Mouse (Mus musculus) intestine, embryonic 15.5 days (tissue): ENCODE results near the gene Rnf8. TPM values are rescaled to one million over a fixed set of nuclear protein-coding genes. Genes with fewer than 3 reads are reported as not detected.

Experiments used
- ATAC-seq: fragments of 200-750 bp; cut with Nextera tagmentation; 2 replicates; pipeline ENCODE4 v1.8.0; 2017; ENCODE audit warnings: moderate TSS enrichment, moderate library complexity
- H3K27ac ChIP-seq: fragments of 300-500 bp; sonication (generic); 2 replicates; pipeline ENCODE4 v1.5.1; 2015; ENCODE audit warnings: mild to moderate bottlenecking, inconsistent platforms
- H3K27me3 ChIP-seq: fragments of 300-500 bp; sonication (generic); replicated peaks from 2 replicates; pipeline ENCODE4 v1.6.1; 2015; ENCODE audit warnings: inconsistent platforms
- H3K36me3 ChIP-seq: fragments of 300-500 bp; sonication (generic); 2 replicates; pipeline ENCODE4 v1.6.1; 2015; ENCODE audit warnings: inconsistent platforms
- H3K4me1 ChIP-seq: fragments of 300-500 bp; sonication (generic); replicated peaks from 2 replicates; pipeline ENCODE4 v1.6.1; 2015; ENCODE audit warnings: inconsistent platforms
- H3K4me2 ChIP-seq: fragments of 300-500 bp; sonication (generic); replicated peaks from 2 replicates; pipeline ENCODE4 v1.6.1; 2015; ENCODE audit warnings: mild to moderate bottlenecking, inconsistent platforms
- H3K4me3 ChIP-seq: fragments of 300-500 bp; sonication (generic); replicated peaks from 2 replicates; pipeline ENCODE4 v1.5.1; 2015; ENCODE audit warnings: inconsistent platforms
- H3K9ac ChIP-seq: fragments of 300-500 bp; sonication (generic); 2 replicates; pipeline ENCODE4 v1.6.1; 2015; ENCODE audit warnings: inconsistent platforms
- H3K9me3 ChIP-seq: fragments of 300-500 bp; sonication (generic); 2 replicates; pipeline ENCODE4 v1.6.1; 2016; ENCODE audit warnings: inconsistent platforms
- WGBS: fragments of 180-500 bp; shearing (Covaris S2); methylation state at CpG from one replicate; pipeline ENCODE4 v1.1.7; 2015; 5-methylcytosine and 5-hydroxymethylcytosine counted together
- polyA plus RNA-seq: library from polyadenylated mRNA; unstranded; fragments of >200 nt; fragmentation: Nextera tagmentation; extraction: Ambion mirVana; gene quantifications from 2 replicates; pipeline ENCODE4 v1.2.1, GENCODE M21; 2015

Gene Rnf8
- polyA plus RNA-seq, 1 experiment from 2014 or later = 62.8 TPM

DNA sequence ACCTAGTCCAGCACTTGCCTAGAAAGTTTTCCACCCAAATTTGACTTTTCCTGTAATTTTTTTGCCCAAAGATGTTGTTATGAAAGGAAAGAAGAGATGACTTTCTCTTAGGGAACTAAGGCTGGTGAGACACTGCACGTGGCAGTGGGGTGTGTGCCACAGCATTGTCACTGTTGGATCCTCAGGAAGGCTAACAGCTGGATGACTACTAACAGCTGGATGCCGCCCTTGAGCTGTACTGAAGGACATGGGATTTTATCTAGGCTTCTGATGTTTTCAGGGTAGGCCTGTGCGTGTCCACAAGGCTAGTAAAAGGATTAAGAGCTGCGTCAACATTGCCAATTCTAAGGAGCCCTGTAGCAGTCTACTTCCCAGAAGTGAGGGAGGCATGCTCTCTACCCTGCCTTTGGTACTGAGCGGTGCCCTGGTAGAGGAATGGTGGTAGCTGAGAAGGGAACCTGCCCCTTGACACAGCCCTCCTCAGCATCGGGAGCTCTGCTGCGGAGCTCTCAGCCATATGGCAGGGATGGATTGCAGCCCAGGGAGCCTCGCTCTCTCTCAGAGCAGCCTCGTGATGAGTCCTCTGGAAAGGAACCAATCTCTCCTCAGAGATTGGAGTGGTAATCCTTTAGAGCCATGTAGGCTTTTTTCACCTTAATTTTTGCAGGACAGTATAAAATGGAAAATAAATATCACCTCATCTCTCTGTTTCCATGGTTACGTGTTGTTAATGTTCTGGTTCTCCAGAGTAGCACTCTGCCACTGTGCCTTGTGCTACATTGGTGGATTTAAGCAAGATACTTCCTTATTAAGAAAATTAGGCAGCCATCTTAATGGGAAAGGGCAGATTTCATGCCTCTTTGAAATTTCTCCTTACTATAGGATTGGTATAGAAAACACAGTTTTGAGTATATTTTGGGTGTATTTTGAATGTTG lies 53.7 kb downstream of the Rnf8 start:
- Histone ChIP-seq H3K9ac (no peak overlapping the region), H3K4me3 (no peak overlapping the region), H3K27me3 (no peaks in the 10 kb centered on the region), H3K9me3 (no peaks in the 10 kb centered on the region), H3K36me3 (peaks cover 14% of the 10 kb centered on the region), H3K4me1 (no peaks in the 10 kb centered on the region), H3K4me2 (no peak overlapping the region), H3K27ac (no peak overlapping the region)
- WGBS = 77% methylated on average over 10 of the region's 10 CpGs
- no peak for ATAC-seq

GRCm38 (mm10) chr17:29669030-29669429 lies 54.4 kb downstream of the Rnf8 start:
- no peaks in the 10 kb centered on the region for H3K27me3 ChIP-seq
- H3K27ac ChIP-seq = no peak overlapping the region
- no peak overlapping the region for H3K4me2 ChIP-seq
- 91% methylated on average over 4 of the region's 4 CpGs for WGBS
- no peak overlapping the region for H3K4me3 ChIP-seq
- H3K36me3 ChIP-seq = peaks cover 16% of the 10 kb centered on the region
- H3K9ac ChIP-seq = no peak overlapping the region
- ATAC-seq = no peak
- H3K9me3 ChIP-seq = no peaks in the 10 kb centered on the region
- no peaks in the 10 kb centered on the region for H3K4me1 ChIP-seq

DNA sequence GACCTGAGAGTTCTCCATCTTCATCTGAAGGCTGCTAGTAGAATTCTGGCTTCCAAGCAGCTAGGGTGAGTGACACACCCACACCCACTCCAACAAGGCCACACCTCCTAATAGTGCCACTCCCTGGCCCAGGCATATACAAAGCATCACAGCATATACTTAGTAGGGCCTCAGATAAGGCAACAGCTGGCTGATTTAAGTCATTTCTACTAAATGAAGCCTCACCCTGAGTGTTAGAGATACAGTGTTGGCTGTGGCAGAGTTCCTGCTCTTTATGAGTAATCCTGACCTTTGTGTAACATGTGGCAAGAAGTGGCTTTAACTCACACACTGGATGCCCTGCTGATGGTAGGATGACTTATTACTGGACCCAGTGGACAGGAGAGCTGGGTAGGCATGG lies 55.3 kb downstream of the Rnf8 start:
- peak; percentile 76 for ATAC-seq
- no peak overlapping the region for H3K9ac ChIP-seq
- H3K36me3 ChIP-seq = peaks cover 16% of the 10 kb centered on the region
- no peaks in the 10 kb centered on the region for H3K9me3 ChIP-seq
- H3K4me3 ChIP-seq = no peak overlapping the region
- H3K27ac ChIP-seq = no peak overlapping the region
- H3K4me1 ChIP-seq = no peaks in the 10 kb centered on the region
- H3K4me2 ChIP-seq = no peak overlapping the region
- no peaks in the 10 kb centered on the region for H3K27me3 ChIP-seq

GRCm38 (mm10) chr17:29671021-29671420 lies 56.4 kb downstream of the Rnf8 start:
- no peak for ATAC-seq
- H3K27ac ChIP-seq = no peak overlapping the region
- no peaks in the 10 kb centered on the region for H3K4me1 ChIP-seq
- H3K36me3 ChIP-seq = peaks cover 24% of the 10 kb centered on the region
- H3K4me2 ChIP-seq = no peak overlapping the region
- 90% methylated on average over 2 of the region's 2 CpGs for WGBS
- H3K27me3 ChIP-seq = no peaks in the 10 kb centered on the region
- no peak overlapping the region for H3K4me3 ChIP-seq
- no peak overlapping the region for H3K9ac ChIP-seq
- H3K9me3 ChIP-seq = no peaks in the 10 kb centered on the region

GRCm38 (mm10) chr17:29673325-29673724 lies 58.7 kb downstream of the Rnf8 start:
- Histone ChIP-seq H3K9me3 (no peaks in the 10 kb centered on the region), H3K4me2 (no peak overlapping the region), H3K9ac (no peak overlapping the region), H3K4me1 (no peaks in the 10 kb centered on the region), H3K27me3 (no peaks in the 10 kb centered on the region), H3K36me3 (peaks cover 36% of the 10 kb centered on the region), H3K4me3 (no peak overlapping the region), H3K27ac (no peak overlapping the region)
- 84% methylated on average over 4 of the region's 4 CpGs for WGBS
- ATAC-seq = no peak

DNA sequence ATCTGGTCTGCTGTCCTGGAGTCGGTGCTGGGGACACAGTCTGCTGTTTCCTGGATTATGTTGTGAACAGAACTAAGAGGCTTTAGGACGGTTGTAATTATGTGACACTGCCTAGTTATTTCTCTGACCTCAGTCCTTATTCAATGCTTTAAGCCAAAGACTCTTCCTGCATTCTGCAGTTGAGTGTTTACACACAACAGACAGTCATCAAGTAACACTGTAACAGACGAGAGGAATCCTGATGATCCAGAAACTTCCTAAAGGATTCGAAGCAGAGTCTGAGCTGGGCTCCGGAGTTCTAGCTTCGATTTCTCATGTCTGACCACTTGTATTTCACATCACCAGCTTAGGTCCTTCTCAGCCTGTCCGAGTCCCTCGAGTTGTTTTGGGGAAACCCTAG lies 63.9 kb downstream of the Rnf8 start:
- Histone ChIP-seq H3K9me3 (no peaks in the 10 kb centered on the region), H3K4me1 (no peaks in the 10 kb centered on the region), H3K36me3 (peaks cover 47% of the 10 kb centered on the region), H3K9ac (no peak overlapping the region), H3K27me3 (no peaks in the 10 kb centered on the region), H3K4me3 (no peak overlapping the region), H3K4me2 (no peak overlapping the region), H3K27ac (no peak overlapping the region)
- 88% methylated on average over 8 of the region's 8 CpGs for WGBS
- no peak for ATAC-seq

- Histone ChIP-seq H3K36me3 (peaks cover 51% of the 10 kb centered on the region), H3K27me3 (no peaks in the 10 kb centered on the region), H3K27ac (no peak overlapping the region), H3K4me3 (no peak overlapping the region), H3K9me3 (no peaks in the 10 kb centered on the region), H3K9ac (no peak overlapping the region), H3K4me1 (no peaks in the 10 kb centered on the region), H3K4me2 (no peak overlapping the region)
- ATAC-seq = no peak
- 82% methylated on average over 6 of the region's 6 CpGs for WGBS
These were observed 64.6 kb downstream of the Rnf8 start for GRCm38 (mm10) chr17:29679038-29679767.

GRCm38 (mm10) chr17:29680174-29680573 lies 65.6 kb downstream of the Rnf8 start:
- Histone ChIP-seq H3K27me3 (no peaks in the 10 kb centered on the region), H3K4me1 (no peaks in the 10 kb centered on the region), H3K4me3 (no peak overlapping the region), H3K9ac (no peak overlapping the region), H3K9me3 (no peaks in the 10 kb centered on the region), H3K4me2 (no peak overlapping the region), H3K27ac (peak overlapping the region; percentile 32; the same call in 1 of the 2 replicates), H3K36me3 (peaks cover 45% of the 10 kb centered on the region)
- peak; percentile 41 for ATAC-seq
- WGBS = 58% methylated on average over 2 of the region's 2 CpGs

DNA sequence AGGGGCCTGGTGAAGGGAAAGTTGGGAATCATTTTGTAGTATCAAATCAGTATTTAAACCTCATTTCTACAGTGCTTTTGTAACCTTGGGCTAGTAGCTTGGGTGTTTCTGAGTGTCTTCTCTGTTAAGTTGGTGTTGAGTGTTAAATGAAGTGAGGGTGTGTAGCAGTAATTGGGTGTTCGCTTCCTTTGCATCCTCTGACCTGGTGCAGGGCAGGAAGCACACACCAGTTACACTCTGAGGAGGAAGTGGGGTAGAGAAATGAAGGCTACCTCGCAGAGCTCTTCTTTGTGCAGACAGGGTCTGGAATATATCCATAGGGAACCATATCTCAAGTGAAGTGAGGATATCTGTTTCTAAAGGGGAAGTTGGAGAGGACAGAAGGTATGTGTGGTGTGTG lies 66.3 kb downstream of the Rnf8 start:
- H3K27me3 ChIP-seq = no peaks in the 10 kb centered on the region
- H3K9me3 ChIP-seq = no peaks in the 10 kb centered on the region
- no peak overlapping the region for H3K4me3 ChIP-seq
- no peak for ATAC-seq
- WGBS = 85% methylated on average over 2 of the region's 2 CpGs
- H3K36me3 ChIP-seq = peaks cover 44% of the 10 kb centered on the region
- H3K27ac ChIP-seq = peak overlapping the region; percentile 32; the same call in 1 of the 2 replicates
- H3K9ac ChIP-seq = no peak overlapping the region
- H3K4me2 ChIP-seq = no peak overlapping the region
- H3K4me1 ChIP-seq = no peaks in the 10 kb centered on the region

DNA sequence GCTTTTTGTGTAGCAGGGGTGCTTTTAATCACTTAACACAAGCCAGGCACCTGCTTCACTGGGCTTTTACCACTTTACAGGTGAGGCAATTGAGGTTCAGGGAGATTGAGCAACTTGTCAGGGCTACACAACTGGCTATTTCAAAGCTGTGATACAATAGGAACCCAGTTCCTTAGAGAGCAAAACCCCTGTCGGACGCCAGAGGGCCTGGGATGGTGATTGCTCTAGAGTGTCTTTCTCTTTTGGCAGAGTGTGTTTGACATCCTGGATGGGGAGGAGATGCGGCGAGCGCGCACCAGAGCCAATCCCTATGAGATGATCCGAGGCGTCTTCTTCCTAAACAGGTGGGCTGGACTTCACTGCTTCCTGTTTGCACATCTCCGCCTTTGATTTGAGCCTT lies 67.1 kb downstream of the Rnf8 start:
- H3K36me3 ChIP-seq = peaks cover 41% of the 10 kb centered on the region
- 94% methylated on average over 9 of the region's 9 CpGs for WGBS

DNA sequence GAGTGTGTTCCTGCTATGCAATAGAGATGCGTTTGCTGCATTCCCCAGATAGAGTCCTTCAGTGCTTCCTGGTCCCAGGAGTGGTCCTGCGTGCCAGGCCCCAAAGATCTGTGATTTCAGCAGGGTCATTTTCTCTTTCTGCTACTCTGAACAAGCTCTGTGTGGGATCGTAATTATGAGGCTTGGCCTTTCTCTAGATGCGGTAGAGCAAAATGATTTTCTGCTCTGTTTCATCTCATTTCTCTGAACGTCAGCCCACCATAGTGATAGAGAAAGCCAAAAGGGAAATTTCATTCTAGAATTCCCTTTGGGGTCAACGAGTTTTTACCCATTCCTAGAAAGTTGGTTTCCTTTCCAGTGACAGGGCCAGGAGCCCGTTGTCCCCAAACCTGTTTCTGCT lies 67.7 kb downstream of the Rnf8 start:
- no peak for ATAC-seq
- no peaks in the 10 kb centered on the region for H3K9me3 ChIP-seq
- no peak overlapping the region for H3K9ac ChIP-seq
- H3K36me3 ChIP-seq = peaks cover 37% of the 10 kb centered on the region
- no peak overlapping the region for H3K4me3 ChIP-seq
- 91% methylated on average over 7 of the region's 7 CpGs for WGBS
- H3K4me1 ChIP-seq = no peaks in the 10 kb centered on the region
- H3K27ac ChIP-seq = no peak overlapping the region
- H3K4me2 ChIP-seq = no peak overlapping the region
- H3K27me3 ChIP-seq = no peaks in the 10 kb centered on the region

More for the DNA sequence above, 67.1 kb downstream of the Rnf8 start:
- no peak overlapping the region for H3K9ac ChIP-seq
- H3K4me2 ChIP-seq = no peak overlapping the region
- ATAC-seq = no peak
- H3K27ac ChIP-seq = no peak overlapping the region
- no peaks in the 10 kb centered on the region for H3K4me1 ChIP-seq
- H3K27me3 ChIP-seq = no peaks in the 10 kb centered on the region
- H3K4me3 ChIP-seq = no peak overlapping the region
- H3K9me3 ChIP-seq = no peaks in the 10 kb centered on the region

DNA sequence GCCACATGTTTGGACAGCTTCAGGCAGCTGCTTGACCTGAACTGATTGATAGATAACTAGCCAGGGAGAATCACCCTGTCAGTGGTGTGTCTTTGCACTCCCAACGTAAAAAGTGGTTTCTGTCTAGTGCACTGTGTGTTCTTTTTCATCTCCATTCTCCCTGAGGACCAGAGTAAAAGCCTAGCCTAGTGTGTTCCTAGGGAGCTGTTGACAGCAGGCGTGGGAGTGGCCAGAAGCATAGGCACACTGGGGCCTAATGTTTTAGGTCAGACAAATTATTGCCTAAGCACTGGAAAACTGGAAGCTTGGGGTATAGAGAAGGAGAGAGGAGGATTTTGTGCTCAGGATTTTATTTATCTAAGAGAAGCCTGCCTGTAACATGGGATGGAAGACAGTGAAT lies 68.5 kb downstream of the Rnf8 start:
- no peak overlapping the region for H3K9ac ChIP-seq
- H3K9me3 ChIP-seq = no peaks in the 10 kb centered on the region
- 77% methylated on average over 2 of the region's 2 CpGs for WGBS
- no peak for ATAC-seq
- H3K4me3 ChIP-seq = no peak overlapping the region
- no peak overlapping the region for H3K4me2 ChIP-seq
- H3K4me1 ChIP-seq = no peaks in the 10 kb centered on the region
- H3K27ac ChIP-seq = no peak overlapping the region
- peaks cover 42% of the 10 kb centered on the region for H3K36me3 ChIP-seq
- no peaks in the 10 kb centered on the region for H3K27me3 ChIP-seq
